Mouse (Mus musculus) lung, postnatal 0 days (tissue): Measurements from ENCODE around the gene S100a6.

Experiments used
- CTCF ChIP-seq: IDR thresholded peaks from 2 replicates; pipeline ENCODE4 v1.5.1; 2016; ENCODE audit warnings: antibody characterized with exemption, mild to moderate bottlenecking
- EP300 ChIP-seq: IDR thresholded peaks from 2 replicates; pipeline ENCODE4 v1.6.1; 2016; ENCODE audit warnings: antibody characterized with exemption, mild to moderate bottlenecking, control low read depth

DNA sequence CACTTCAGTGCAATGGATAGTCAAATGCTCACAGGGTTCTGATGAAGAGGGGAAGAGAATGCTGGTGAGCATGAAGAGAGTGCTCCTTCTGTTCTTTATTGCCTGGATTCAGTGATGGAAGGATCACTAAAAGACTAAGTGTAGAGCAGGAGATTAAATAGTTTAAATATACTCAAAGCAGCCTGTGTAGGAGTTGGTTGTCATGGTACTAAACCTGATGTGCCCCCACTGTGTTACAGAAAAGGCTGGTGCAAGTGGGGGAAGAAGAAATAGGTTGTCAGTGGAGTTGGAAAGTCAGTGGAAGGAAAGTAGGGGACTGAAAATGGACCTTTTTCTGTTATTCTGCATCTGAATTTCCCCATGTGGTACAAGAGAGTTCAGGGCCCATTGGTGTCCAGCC lies 36.3 kb downstream of the S100a6 start:
- TF ChIP-seq CTCF (no peak), EP300 (no peak)
